Mouse (Mus musculus) hindbrain, embryonic 16.5 days (tissue): ENCODE data around the gene Myo1b. TPM values are rescaled to one million over a fixed set of nuclear protein-coding genes. Genes with fewer than 3 reads are reported as not detected.
A peak's percentile ranks its signal among the peaks of the same experiment; 100 is the strongest.

Experiments
- ATAC-seq: fragments of 200-750 bp; cut with Nextera tagmentation; 2 replicates; pipeline ENCODE4 v1.8.0; 2017; ENCODE audit warnings: moderate TSS enrichment, moderate library complexity
- H3K27ac ChIP-seq: fragments of 300-500 bp; sonication (generic); 2 replicates; pipeline ENCODE4 v1.5.1; 2014; ENCODE audit warnings: low read depth, mild to moderate bottlenecking, control low read depth, low read length, moderate library complexity
- H3K27me3 ChIP-seq: fragments of 300-500 bp; sonication (generic); replicated peaks from 2 replicates; pipeline ENCODE4 v1.6.1; 2014; ENCODE audit warnings: low read length; ENCODE audit not compliant: control insufficient read depth, insufficient read depth
- H3K36me3 ChIP-seq: fragments of 300-500 bp; sonication (generic); 2 replicates; pipeline ENCODE4 v1.6.1; 2014; ENCODE audit warnings: mild to moderate bottlenecking, low read length, moderate library complexity, mixed read lengths; ENCODE audit not compliant: control insufficient read depth, insufficient read depth
- H3K4me1 ChIP-seq: fragments of 300-500 bp; sonication (generic); 2 replicates; pipeline ENCODE4 v1.6.1; 2014; ENCODE audit warnings: low read depth, low read length; ENCODE audit not compliant: control insufficient read depth, insufficient read depth
- H3K4me2 ChIP-seq: fragments of 300-500 bp; sonication (generic); 2 replicates; pipeline ENCODE4 v1.6.1; 2014; ENCODE audit warnings: mild to moderate bottlenecking, low read length, control low read depth, moderate library complexity
- H3K4me3 ChIP-seq: fragments of 300-500 bp; sonication (generic); 2 replicates; pipeline ENCODE4 v1.5.1; 2014; ENCODE audit warnings: mild to moderate bottlenecking, low read length, control low read depth, moderate library complexity
- H3K9ac ChIP-seq: fragments of 300-500 bp; sonication (generic); 2 replicates; pipeline ENCODE4 v1.6.1; 2014; ENCODE audit warnings: low read depth, mild to moderate bottlenecking, control low read depth, low read length, moderate library complexity
- H3K9me3 ChIP-seq: fragments of 300-500 bp; sonication (generic); 2 replicates; pipeline ENCODE4 v1.6.1; 2014; ENCODE audit warnings: mild to moderate bottlenecking, low read length, moderate library complexity; ENCODE audit not compliant: control insufficient read depth
- whole genome bisulfite sequencing: fragments of 180-500 bp; shearing (Covaris S2); extraction: QIAGEN DNeasy Blood & Tissue Kit; methylation state at CpG from one replicate; pipeline ENCODE4 v1.1.7; 2014; 5-methylcytosine and 5-hydroxymethylcytosine counted together
- polyA plus RNA-seq: library from polyadenylated mRNA; unstranded; fragments of >200 nt; fragmentation: Nextera tagmentation; extraction: Ambion mirVana; gene quantifications from 2 replicates; pipeline ENCODE4 v1.2.1, GENCODE M21; 2015

The Myo1b gene
- polyA plus RNA-seq, 1 experiment from 2014 or later, result 43.2 TPM

GRCm38 (mm10) chr1:51758326-51759109 is 157.4 kb downstream of the Myo1b start:
- Histone ChIP-seq H3K27ac (no peak overlapping the region), H3K4me2 (no peak overlapping the region), H3K27me3 (no peaks in the 10 kb centered on the region), H3K9ac (no peak overlapping the region), H3K4me3 (no peak overlapping the region), H3K9me3 (no peaks in the 10 kb centered on the region), H3K36me3 (peaks cover 8% of the 10 kb centered on the region), H3K4me1 (no peaks in the 10 kb centered on the region)
- no peak for ATAC-seq
- WGBS, result 69% methylated on average over 15 of the region's 15 CpGs

GRCm38 (mm10) chr1:51753621-51754020 is 162.2 kb downstream of the Myo1b start:
- no peaks in the 10 kb centered on the region for H3K9me3 ChIP-seq
- no peak for ATAC-seq
- H3K27me3 ChIP-seq, result no peaks in the 10 kb centered on the region
- H3K4me2 ChIP-seq, result no peak overlapping the region
- H3K9ac ChIP-seq, result no peak overlapping the region
- H3K36me3 ChIP-seq, result peaks cover 2% of the 10 kb centered on the region; the same call in 1 of the 2 replicates
- no peaks in the 10 kb centered on the region for H3K4me1 ChIP-seq
- no peak overlapping the region for H3K4me3 ChIP-seq
- WGBS, result 95% methylated on average over 6 of the region's 6 CpGs
- H3K27ac ChIP-seq, result no peak overlapping the region

- no peaks in the 10 kb centered on the region for H3K4me1 ChIP-seq
- H3K4me3 ChIP-seq, result no peak overlapping the region
- peaks cover 2% of the 10 kb centered on the region; the same call in 1 of the 2 replicates for H3K36me3 ChIP-seq
- H3K9me3 ChIP-seq, result no peaks in the 10 kb centered on the region
- no peak overlapping the region for H3K9ac ChIP-seq
- H3K27ac ChIP-seq, result no peak overlapping the region
- H3K27me3 ChIP-seq, result no peaks in the 10 kb centered on the region
- WGBS, result 67% methylated on average over 10 of the region's 10 CpGs
- no peak overlapping the region for H3K4me2 ChIP-seq
- ATAC-seq, result no peak
These were observed 164.9 kb downstream of the Myo1b start for GRCm38 (mm10) chr1:51751006-51751405.

GRCm38 (mm10) chr1:51748306-51748705 is 167.6 kb downstream of the Myo1b start:
- no peak for ATAC-seq
- WGBS, result 76% methylated on average over 2 of the region's 2 CpGs

GRCm38 (mm10) chr1:51747494-51747893 is 168.4 kb downstream of the Myo1b start:
- no peak overlapping the region for H3K4me2 ChIP-seq
- H3K4me3 ChIP-seq, result no peak overlapping the region
- H3K27ac ChIP-seq, result no peak overlapping the region
- 0 out of 2 replicates have a peak, but pooled peaks have one; percentile 19 for ATAC-seq
- no peaks in the 10 kb centered on the region for H3K4me1 ChIP-seq
- WGBS, result 28% methylated on average over 12 of the region's 12 CpGs
- H3K27me3 ChIP-seq, result no peaks in the 10 kb centered on the region
- H3K36me3 ChIP-seq, result no peaks in the 10 kb centered on the region
- no peak overlapping the region for H3K9ac ChIP-seq
- no peaks in the 10 kb centered on the region for H3K9me3 ChIP-seq

More at GRCm38 (mm10) chr1:51748306-51748705, 167.6 kb downstream of the Myo1b start:
- Histone ChIP-seq H3K9me3 (no peaks in the 10 kb centered on the region), H3K4me3 (no peak overlapping the region), H3K27ac (no peak overlapping the region), H3K4me2 (no peak overlapping the region), H3K9ac (no peak overlapping the region), H3K27me3 (no peaks in the 10 kb centered on the region), H3K4me1 (no peaks in the 10 kb centered on the region), H3K36me3 (no peaks in the 10 kb centered on the region)

GRCm38 (mm10) chr1:51746711-51747240 is 169.1 kb downstream of the Myo1b start:
- Histone ChIP-seq H3K27me3 (no peaks in the 10 kb centered on the region), H3K9me3 (no peaks in the 10 kb centered on the region), H3K4me3 (no peak overlapping the region), H3K36me3 (no peaks in the 10 kb centered on the region), H3K4me1 (no peaks in the 10 kb centered on the region), H3K27ac (no peak overlapping the region), H3K9ac (no peak overlapping the region), H3K4me2 (no peak overlapping the region)
- no peak for ATAC-seq
- 84% methylated on average over 15 of the region's 15 CpGs for WGBS

- Histone ChIP-seq H3K4me1 (no peaks in the 10 kb centered on the region), H3K36me3 (no peaks in the 10 kb centered on the region), H3K9me3 (no peaks in the 10 kb centered on the region), H3K4me3 (no peak overlapping the region), H3K4me2 (no peak overlapping the region), H3K27me3 (no peaks in the 10 kb centered on the region), H3K27ac (no peak overlapping the region), H3K9ac (no peak overlapping the region)
- WGBS, result 96% methylated on average over 3 of the region's 3 CpGs
- ATAC-seq, result no peak
These were observed 172.0 kb downstream of the Myo1b start for GRCm38 (mm10) chr1:51743756-51744425.

- ATAC-seq, result no peak
- Histone ChIP-seq H3K27ac (no peak overlapping the region), H3K4me3 (no peak overlapping the region), H3K36me3 (no peaks in the 10 kb centered on the region), H3K27me3 (no peaks in the 10 kb centered on the region), H3K4me2 (no peak overlapping the region), H3K9ac (no peak overlapping the region), H3K9me3 (no peaks in the 10 kb centered on the region), H3K4me1 (no peaks in the 10 kb centered on the region)
- WGBS, result 100% methylated on average over 1 of the region's 1 CpGs
These were observed 173.3 kb downstream of the Myo1b start for GRCm38 (mm10) chr1:51742586-51742985.

GRCm38 (mm10) chr1:51740626-51741231 is 175.1 kb downstream of the Myo1b start:
- Histone ChIP-seq H3K9ac (no peak overlapping the region), H3K36me3 (no peaks in the 10 kb centered on the region), H3K4me1 (no peaks in the 10 kb centered on the region), H3K4me3 (no peak overlapping the region), H3K27me3 (no peaks in the 10 kb centered on the region), H3K4me2 (no peak overlapping the region), H3K9me3 (no peaks in the 10 kb centered on the region), H3K27ac (no peak overlapping the region)
- ATAC-seq, result no peak
- 85% methylated on average over 10 of the region's 10 CpGs for WGBS
